Mouse (Mus musculus) forebrain, embryonic 10.5 days (tissue): ENCODE measurements around the gene Fastkd5. TPM values are rescaled to one million over a fixed set of nuclear protein-coding genes. Genes with fewer than 3 reads are reported as not detected.

Source experiments
- DNase-seq: peaks from one replicate; pipeline ENCODE4 v3.0.0-alpha.2; 2017; ENCODE audit warnings: low spot score; ENCODE audit errors: extremely low spot score
- H3K27ac ChIP-seq: fragments of 300-500 bp; sonication (generic); 2 replicates; pipeline ENCODE4 v1.5.1; 2016; ENCODE audit warnings: mild to moderate bottlenecking
- H3K27me3 ChIP-seq: fragments of 300-500 bp; sonication (generic); 2 replicates; pipeline ENCODE4 v1.6.1; 2016; ENCODE audit warnings: mild to moderate bottlenecking; ENCODE audit not compliant: poor library complexity, severe bottlenecking
- H3K36me3 ChIP-seq: fragments of 300-500 bp; sonication (generic); replicated peaks from 2 replicates; pipeline ENCODE4 v1.6.1; 2016; ENCODE audit warnings: mild to moderate bottlenecking, moderate library complexity
- H3K4me1 ChIP-seq: fragments of 300-500 bp; sonication (generic); 2 replicates; pipeline ENCODE4 v1.6.1; 2016
- H3K4me3 ChIP-seq: fragments of 300-500 bp; sonication (generic); 2 replicates; pipeline ENCODE4 v1.5.1; 2016; ENCODE audit warnings: mild to moderate bottlenecking, moderate library complexity
- H3K9me3 ChIP-seq: fragments of 300-500 bp; sonication (generic); 2 replicates; pipeline ENCODE4 v1.6.1; 2016; ENCODE audit warnings: mild to moderate bottlenecking, moderate library complexity
- WGBS: fragments of 180-500 bp; shearing (Covaris S2); methylation state at CpG from one replicate; pipeline ENCODE4 v1.1.7; 2016; 5-methylcytosine and 5-hydroxymethylcytosine counted together
- polyA plus RNA-seq: library from polyadenylated mRNA; unstranded; fragments of >200 nt; fragmentation: Nextera tagmentation; extraction: Ambion mirVana; gene quantifications from 2 replicates; pipeline ENCODE4 v1.2.1, GENCODE M21; 2016

Gene Fastkd5
- polyA plus RNA-seq, 1 experiment from 2014 or later, result 21.4 TPM

DNA sequence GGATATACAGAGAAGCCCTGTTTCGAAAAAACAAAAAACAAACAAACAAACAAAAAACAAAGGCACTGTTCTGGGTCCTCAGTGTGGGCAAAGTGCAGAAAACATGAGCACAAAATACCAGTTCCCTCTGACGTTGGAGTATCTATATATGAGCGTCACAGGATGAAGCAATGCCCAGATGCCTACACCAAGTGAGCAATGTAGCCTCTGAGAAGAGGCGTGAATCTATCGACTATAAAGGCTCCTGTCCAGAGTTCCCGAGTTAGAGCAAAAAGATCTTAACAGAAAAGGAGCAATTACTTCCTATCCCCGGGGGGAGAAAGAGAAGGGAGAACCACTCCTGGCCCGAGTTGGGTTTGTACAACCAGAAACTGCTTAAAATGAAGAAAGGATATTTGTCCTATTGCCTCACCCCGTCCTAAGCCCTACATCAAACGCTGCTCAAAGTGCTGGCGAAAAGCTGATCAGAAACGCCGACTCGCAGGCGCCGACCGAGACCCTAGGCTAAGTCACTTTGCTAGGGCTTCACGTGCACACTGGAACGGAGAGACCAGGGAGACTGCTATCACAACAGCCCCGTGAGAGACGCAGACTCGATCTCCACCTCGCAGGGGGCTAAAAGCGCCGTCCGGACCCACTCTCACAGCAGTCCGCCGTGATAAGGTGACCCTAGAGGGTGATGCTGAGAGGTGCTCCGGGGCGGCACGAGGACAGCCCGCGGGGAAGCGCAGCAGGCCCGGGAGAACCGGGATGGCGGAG lies 568 bp downstream of the Fastkd5 start:
- peaks cover 40% of the 10 kb centered on the region for H3K4me1 ChIP-seq
- peak overlapping the region; percentile 90 for H3K27ac ChIP-seq
- 3% methylated on average over 37 of the region's 37 CpGs for WGBS
- peaks cover 30% of the 10 kb centered on the region for H3K27me3 ChIP-seq
- peaks cover 42% of the 10 kb centered on the region for H3K36me3 ChIP-seq
- DNase-seq, result no peak
- peak overlapping the region; percentile 84 for H3K4me3 ChIP-seq
- H3K9me3 ChIP-seq, result no peaks in the 10 kb centered on the region

- 67% methylated on average over 3 of the region's 3 CpGs for WGBS
- peaks cover 32% of the 10 kb centered on the region for H3K4me1 ChIP-seq
- peaks cover 50% of the 10 kb centered on the region for H3K36me3 ChIP-seq
- peaks cover 22% of the 10 kb centered on the region for H3K27me3 ChIP-seq
- no peak overlapping the region for H3K27ac ChIP-seq
- H3K4me3 ChIP-seq, result peak overlapping the region; percentile 84
- H3K9me3 ChIP-seq, result no peaks in the 10 kb centered on the region
- DNase-seq, result no peak
Observed at GRCm38 (mm10) chr2:130628424-130628823, 1.4 kb downstream of the Fastkd5 start.

- H3K27me3 ChIP-seq, result no peaks in the 10 kb centered on the region
- H3K27ac ChIP-seq, result no peak overlapping the region
- DNase-seq, result no peak
- WGBS, result 93% methylated on average over 7 of the region's 7 CpGs
- H3K4me1 ChIP-seq, result no peaks in the 10 kb centered on the region
- H3K4me3 ChIP-seq, result no peak overlapping the region
- no peaks in the 10 kb centered on the region for H3K9me3 ChIP-seq
- peaks cover 91% of the 10 kb centered on the region for H3K36me3 ChIP-seq
Observed at GRCm38 (mm10) chr2:130618972-130619371, 10.9 kb downstream of the Fastkd5 start.

DNA sequence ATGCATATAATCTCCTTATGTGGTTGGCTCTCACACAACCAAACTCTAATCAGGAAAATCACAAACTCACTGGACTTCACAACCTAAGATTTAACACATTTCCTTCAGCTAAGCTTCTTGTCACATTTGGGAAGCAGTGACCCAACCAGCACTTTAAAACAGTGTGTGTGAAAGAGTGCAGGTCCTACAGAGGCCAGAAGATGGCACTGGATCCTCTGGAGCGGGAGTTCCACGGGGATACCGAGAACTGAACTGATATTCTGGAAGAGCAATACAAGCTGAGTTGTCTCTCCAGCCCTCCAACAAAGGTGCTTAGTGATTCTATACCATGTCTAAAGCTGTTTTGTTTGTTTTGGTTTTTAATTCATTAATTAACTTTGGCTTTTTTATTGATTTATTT lies 16.7 kb downstream of the Fastkd5 start:
- no peak for DNase-seq
- Histone ChIP-seq H3K27me3 (no peaks in the 10 kb centered on the region), H3K27ac (no peak overlapping the region), H3K9me3 (no peaks in the 10 kb centered on the region), H3K4me3 (no peak overlapping the region), H3K36me3 (peaks cover 58% of the 10 kb centered on the region), H3K4me1 (no peaks in the 10 kb centered on the region)
- WGBS, result 69% methylated on average over 3 of the region's 3 CpGs

GRCm38 (mm10) chr2:130602195-130602594 lies 27.6 kb downstream of the Fastkd5 start:
- Histone ChIP-seq H3K36me3 (peaks cover 71% of the 10 kb centered on the region), H3K27ac (no peak overlapping the region), H3K4me1 (no peaks in the 10 kb centered on the region), H3K27me3 (no peaks in the 10 kb centered on the region), H3K4me3 (no peak overlapping the region), H3K9me3 (no peaks in the 10 kb centered on the region)
- no peak for DNase-seq
- WGBS, result 93% methylated on average over 4 of the region's 4 CpGs

GRCm38 (mm10) chr2:130598399-130598798 lies 31.4 kb downstream of the Fastkd5 start:
- no peak overlapping the region for H3K27ac ChIP-seq
- H3K4me3 ChIP-seq, result no peak overlapping the region
- H3K9me3 ChIP-seq, result no peaks in the 10 kb centered on the region
- DNase-seq, result no peak
- 80% methylated on average over 3 of the region's 3 CpGs for WGBS
- no peaks in the 10 kb centered on the region for H3K27me3 ChIP-seq
- H3K36me3 ChIP-seq, result peaks cover 89% of the 10 kb centered on the region
- H3K4me1 ChIP-seq, result no peaks in the 10 kb centered on the region

GRCm38 (mm10) chr2:130597601-130598010 lies 32.2 kb downstream of the Fastkd5 start:
- H3K27ac ChIP-seq, result no peak overlapping the region
- H3K4me1 ChIP-seq, result no peaks in the 10 kb centered on the region
- DNase-seq, result no peak
- no peaks in the 10 kb centered on the region for H3K9me3 ChIP-seq
- no peaks in the 10 kb centered on the region for H3K27me3 ChIP-seq
- 37% methylated on average over 1 of the region's 1 CpGs for WGBS
- no peak overlapping the region for H3K4me3 ChIP-seq
- H3K36me3 ChIP-seq, result peaks cover 89% of the 10 kb centered on the region

DNA sequence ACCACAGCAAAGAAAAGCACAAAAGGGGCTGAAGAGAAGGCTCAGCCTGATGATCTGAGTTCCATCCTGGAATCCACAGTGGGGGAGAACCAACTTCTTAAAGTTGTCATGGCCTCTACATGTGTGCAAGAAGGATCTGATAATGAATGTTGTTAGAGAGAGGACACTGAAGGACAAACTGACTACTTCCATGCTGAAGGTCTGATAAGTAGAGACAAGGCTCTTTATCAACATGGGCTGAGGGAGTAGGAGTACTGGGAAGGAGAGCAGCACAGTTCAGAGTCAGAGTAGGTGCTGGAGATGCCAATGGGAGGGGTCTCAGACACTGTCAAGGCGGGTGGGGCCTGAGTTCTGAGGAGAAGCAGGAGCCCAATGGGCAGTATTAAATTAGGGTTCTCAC lies 34.2 kb downstream of the Fastkd5 start:
- Histone ChIP-seq H3K9me3 (no peaks in the 10 kb centered on the region), H3K4me3 (no peak overlapping the region), H3K27me3 (no peaks in the 10 kb centered on the region), H3K4me1 (no peaks in the 10 kb centered on the region), H3K36me3 (peaks cover 90% of the 10 kb centered on the region), H3K27ac (no peak overlapping the region)
- DNase-seq, result no peak
- 83% methylated on average over 1 of the region's 1 CpGs for WGBS

- H3K4me1 ChIP-seq, result peaks cover 9% of the 10 kb centered on the region
- WGBS, result 89% methylated on average over 2 of the region's 2 CpGs
- H3K9me3 ChIP-seq, result no peaks in the 10 kb centered on the region
- no peak for DNase-seq
- no peaks in the 10 kb centered on the region for H3K27me3 ChIP-seq
- H3K27ac ChIP-seq, result no peak overlapping the region
- peaks cover 55% of the 10 kb centered on the region for H3K36me3 ChIP-seq
- no peak overlapping the region for H3K4me3 ChIP-seq
Observed at GRCm38 (mm10) chr2:130591016-130591415, 38.8 kb downstream of the Fastkd5 start.

DNA sequence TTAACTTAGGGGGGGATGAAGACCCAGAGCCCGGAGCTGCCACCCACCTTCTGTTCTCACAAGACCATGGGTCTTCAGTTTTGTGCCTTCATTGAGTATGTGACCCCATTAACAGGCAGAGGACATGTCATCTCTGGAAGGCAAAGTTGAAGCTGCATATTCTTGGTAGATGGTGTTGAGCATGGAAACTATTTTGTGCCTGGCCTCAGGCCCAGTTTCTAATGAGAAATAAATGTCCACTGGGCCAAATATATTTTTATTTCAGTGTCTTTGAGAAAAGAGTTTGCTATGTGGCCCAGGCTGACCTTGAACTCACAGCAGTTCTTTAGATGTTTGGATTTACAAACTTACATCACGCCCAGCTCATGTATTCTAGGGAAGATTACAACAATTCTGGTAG lies 40.1 kb downstream of the Fastkd5 start:
- WGBS, result 93% methylated on average over 2 of the region's 2 CpGs
- H3K36me3 ChIP-seq, result peaks cover 43% of the 10 kb centered on the region
- H3K27ac ChIP-seq, result no peak overlapping the region
- 0 out of 2 replicates have a peak, but pooled peaks cover 5% of the 10 kb centered on the region for H3K27me3 ChIP-seq
- peaks cover 9% of the 10 kb centered on the region for H3K4me1 ChIP-seq
- DNase-seq, result no peak
- H3K4me3 ChIP-seq, result no peak overlapping the region
- H3K9me3 ChIP-seq, result no peaks in the 10 kb centered on the region

- Histone ChIP-seq H3K4me1 (peaks cover 9% of the 10 kb centered on the region), H3K9me3 (no peaks in the 10 kb centered on the region), H3K4me3 (no peak overlapping the region), H3K36me3 (peaks cover 40% of the 10 kb centered on the region), H3K27me3 (peaks cover 9% of the 10 kb centered on the region), H3K27ac (peak overlapping the region; percentile 40; the same call in 1 of the 2 replicates)
- DNase-seq, result no peak
- 67% methylated on average over 4 of the region's 4 CpGs for WGBS
Observed at GRCm38 (mm10) chr2:130589157-130589556, 40.7 kb downstream of the Fastkd5 start.

DNA sequence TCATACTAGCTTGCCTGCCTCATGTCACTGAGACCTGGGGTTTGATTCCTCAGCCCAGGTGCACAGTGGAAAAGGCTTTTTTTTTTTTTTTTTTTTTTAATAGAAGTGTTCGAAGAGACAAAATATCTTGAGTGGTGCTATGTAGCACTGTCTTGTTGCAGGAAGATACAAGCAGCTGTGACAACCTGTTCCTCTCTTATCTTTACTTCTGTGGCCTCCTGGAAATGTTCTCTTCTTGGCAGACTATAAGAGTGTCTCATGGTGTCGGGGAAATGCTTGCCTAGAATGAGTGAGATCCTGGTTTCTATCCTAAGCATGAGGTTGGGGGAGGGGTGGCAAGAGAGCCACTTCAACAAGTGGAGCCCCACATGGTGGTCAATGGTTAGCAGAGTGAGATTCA lies 41.5 kb downstream of the Fastkd5 start:
- DNase-seq, result no peak
- 85% methylated on average over 2 of the region's 2 CpGs for WGBS
- Histone ChIP-seq H3K36me3 (peaks cover 34% of the 10 kb centered on the region), H3K27ac (no peak overlapping the region), H3K4me3 (no peak overlapping the region), H3K4me1 (peaks cover 9% of the 10 kb centered on the region), H3K27me3 (peaks cover 17% of the 10 kb centered on the region), H3K9me3 (no peaks in the 10 kb centered on the region)

- whole genome bisulfite sequencing, result 86% methylated on average over 6 of the region's 6 CpGs
- DNase-seq, result no peak
- Histone ChIP-seq H3K36me3 (peaks cover 13% of the 10 kb centered on the region), H3K4me1 (peaks cover 14% of the 10 kb centered on the region), H3K27me3 (peaks cover 40% of the 10 kb centered on the region), H3K4me3 (no peak overlapping the region), H3K9me3 (no peaks in the 10 kb centered on the region), H3K27ac (no peak overlapping the region)
Observed at GRCm38 (mm10) chr2:130586016-130586415, 43.8 kb downstream of the Fastkd5 start.
